Mouse (Mus musculus) ES-E14 (cell line): ENCODE results near the gene Zbp1.

ENCODE experiments used
- HCFC1 ChIP-seq: IDR thresholded peaks from 2 replicates; pipeline ENCODE4 v1.6.1; 2012; ENCODE audit warnings: low read length, inconsistent platforms, borderline replicate concordance; ENCODE audit not compliant: insufficient read depth
- MAFK ChIP-seq: IDR thresholded peaks from 2 replicates; pipeline ENCODE4 v1.6.1; 2014; ENCODE audit warnings: mild to moderate bottlenecking, low read depth, low read length, inconsistent platforms; ENCODE audit not compliant: insufficient read depth

DNA sequence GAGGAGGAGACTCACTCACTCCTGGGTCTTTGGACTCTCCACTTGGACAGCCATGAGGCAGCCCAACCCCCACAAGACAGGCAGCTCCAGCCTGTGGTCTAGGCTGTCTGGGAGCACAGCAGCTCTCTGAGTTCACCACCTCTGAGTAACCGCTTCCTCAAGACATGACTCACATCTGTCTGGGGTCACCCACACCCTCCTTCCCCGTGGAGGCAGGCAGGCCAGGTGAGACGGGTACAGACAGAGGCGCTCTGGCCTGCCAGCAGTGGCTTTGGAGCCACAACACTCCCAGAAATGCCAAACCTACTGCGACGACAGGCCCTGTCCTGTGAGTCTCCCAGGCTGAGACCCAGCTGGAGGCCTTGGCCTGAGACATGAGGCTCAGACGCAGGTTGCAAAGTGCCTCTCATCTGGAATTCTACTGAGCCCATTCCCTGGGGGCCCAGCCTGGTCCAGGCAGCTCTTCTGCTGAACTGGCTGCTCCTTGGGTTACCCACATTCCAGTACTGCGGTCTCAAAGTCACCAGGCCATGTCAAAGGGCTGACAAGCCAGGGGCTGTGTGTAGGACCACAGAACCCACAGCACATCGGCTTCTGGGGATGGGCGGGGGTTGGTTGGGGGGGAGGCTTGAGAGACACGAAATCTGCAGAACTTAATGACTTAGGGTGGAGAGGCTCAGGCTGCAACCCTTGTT lies 45.1 kb upstream of the Zbp1 start:
- TF ChIP-seq HCFC1 = no peak
- TF ChIP-seq MAFK = no peak
